Mouse (Mus musculus): ENCODE results near the gene Tmem132b.

DNA sequence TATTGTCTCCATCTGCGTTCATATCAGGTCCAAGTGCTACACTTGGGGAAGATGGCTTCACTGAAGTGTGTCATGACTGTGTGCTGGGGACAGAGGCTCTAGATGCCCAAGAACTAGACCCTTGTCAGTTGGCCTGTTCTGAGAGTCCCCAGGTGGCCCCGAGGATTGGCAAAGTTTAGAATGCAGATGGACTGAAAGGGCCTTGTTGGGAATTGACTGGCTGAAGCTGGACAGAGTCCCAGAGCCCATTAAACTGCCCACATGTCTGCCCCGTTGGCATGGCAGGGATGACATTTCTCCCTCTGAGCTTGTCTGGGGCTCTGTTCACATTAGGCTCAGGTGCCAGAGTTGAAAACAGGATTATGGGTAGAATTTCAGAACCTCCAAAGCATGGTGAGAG lies 167.8 kb downstream of the Tmem132b start:
- TF ChIP-seq POLR2A (IDR thresholded peaks at IDR 0.05; ENCODE audit: borderline replicate concordance, extremely low read depth, insufficient read depth, insufficient read length, poor library complexity, severe bottlenecking) (no peak), CTCF (IDR thresholded peaks at IDR 0.05; ENCODE audit: borderline replicate concordance, extremely low read depth, insufficient read depth, insufficient read length) (no peak)
